Mouse (Mus musculus) kidney, adult 2 months (tissue): Measurements from ENCODE around the gene Vars.

Experiments used
- CTCF ChIP-seq: fragments of 200-500 bp; conservative IDR thresholded peaks from 2 replicates; pipeline ENCODE4 v1.5.1; 2011; ENCODE audit warnings: low read depth, mild to moderate bottlenecking, control low read depth, low read length, moderate library complexity, mixed read lengths; ENCODE audit not compliant: insufficient read depth, insufficient read length
- POLR2A ChIP-seq: fragments of 200-500 bp; IDR thresholded peaks from one replicate; pipeline ENCODE4 v1.6.1; 2011; ENCODE audit warnings: low read depth, low read length, control low read depth

GRCm38 (mm10) chr17:35064378-35064877 is 63.6 kb downstream of the Vars start:
- TF ChIP-seq POLR2A (no peak), CTCF (no peak)
